In genomic region chr3:96261623-96262022, GRCm38 (mm10) we compare ENCODE assay signal across 1 mouse cellular context.
TF ChIP-seq lines count a peak whose summit lies in the region.

No protein-coding gene starts in this region.

TF ChIP-seq in CH12.LX, 34 proteins besides CTCF, POLR2A, EP300 and RAD21:
- TF ChIP-seq ZC3H11A (IDR thresholded peaks at IDR 0.05; ENCODE audit: low read depth, low read length) (no peak), SMC3 (IDR thresholded peaks at IDR 0.05; ENCODE audit: low read depth, low read length) (peak; percentile 18), TBP (conservative IDR thresholded peaks at IDR 0.05; ENCODE audit: low read depth, low read length) (no peak), POLR2AphosphoS2 (IDR thresholded peaks at IDR 0.05; ENCODE audit: low read depth, low read length) (no peak), GABPA (IDR thresholded peaks at IDR 0.05; ENCODE audit: insufficient replicate concordance, low read depth, low read length) (no peak), SIN3A (IDR thresholded peaks at IDR 0.05; ENCODE audit: low read length) (peak; percentile 44; the same call in 1 of the 2 replicates), NELFE (IDR thresholded peaks at IDR 0.05; ENCODE audit: low read depth, low read length) (no peak), ETS1 (conservative IDR thresholded peaks at IDR 0.05; ENCODE audit: low read depth, low read length) (no peak), MAZ (IDR thresholded peaks at IDR 0.05; ENCODE audit: low read depth, low read length) (no peak), MEF2A (IDR thresholded peaks at IDR 0.05; ENCODE audit: borderline replicate concordance, low read depth, low read length) (no peak), MYC (IDR thresholded peaks at IDR 0.05; ENCODE audit: low read depth, low read length) (peak; percentile 83), IRF4 (IDR thresholded peaks at IDR 0.05; ENCODE audit: low read depth, low read length) (no peak), MXI1 (IDR thresholded peaks at IDR 0.05; ENCODE audit: low read depth, low read length) (0 out of 2 replicates have a peak, but pooled peaks have one; percentile 23), HCFC1 (IDR thresholded peaks at IDR 0.05; ENCODE audit: low read depth, low read length) (0 out of 2 replicates have a peak, but pooled peaks have one; percentile 13), KAT2A (IDR thresholded peaks at IDR 0.05; ENCODE audit: insufficient replicate concordance, low read length) (no peak), JUND (conservative IDR thresholded peaks at IDR 0.05; ENCODE audit: low read depth, low read length) (no peak), E2F4 (IDR thresholded peaks at IDR 0.05; ENCODE audit: insufficient replicate concordance, low read depth, low read length) (no peak)
